Mouse (Mus musculus): ENCODE results near the gene Bri3. TPM values are rescaled to one million over a fixed set of nuclear protein-coding genes. Genes with fewer than 3 reads are reported as not detected.

Gene Bri3
- total and polyA plus RNA-seq, 2 experiments = 24.9 to 74.6 TPM

- H3K4me1 ChIP-seq (ENCODE audit: control insufficient read depth, insufficient read depth, low read length) = peaks cover 11% of the 10 kb centered on the region
- 88% methylated on average over 3 of the region's 3 CpGs for WGBS
- no peaks in the 10 kb centered on the region for H3K27me3 ChIP-seq (ENCODE audit: control insufficient read depth, insufficient read depth, low read length)
- TF ChIP-seq CTCF (IDR thresholded peaks at IDR 0.05; ENCODE audit: low read depth, low read length) (peak; percentile 27; the same call in 1 of the 2 replicates), POLR2A (IDR thresholded peaks at IDR 0.05; ENCODE audit: extremely low read depth, insufficient read depth, low read length) (no peak)
- no peak overlapping the region for H3K27ac ChIP-seq (replicated peaks; ENCODE audit: insufficient read depth, low read depth, low read length)
- no peaks in the 10 kb centered on the region for H3K36me3 ChIP-seq (ENCODE audit: control insufficient read depth, insufficient read depth, low read length)
- H3K9ac ChIP-seq (ENCODE audit: low read depth, low read length) = no peak overlapping the region
- no peak for DNase-seq (ENCODE audit: extremely low read depth, low read depth, low spot score)
- no peak overlapping the region for H3K4me3 ChIP-seq (ENCODE audit: insufficient read depth, low read depth, low read length)
- H3K79me2 ChIP-seq (ENCODE audit: control insufficient read depth, insufficient read depth, low read length) = no peaks in the 10 kb centered on the region
Measured at GRCm38 (mm10) chr5:144249871-144250270, 5.6 kb downstream of the Bri3 start.

GRCm38 (mm10) chr5:144251876-144252577, 7.8 kb downstream of the Bri3 start:
- H3K4me1 ChIP-seq (ENCODE audit: control insufficient read depth, insufficient read depth, low read length) = peaks cover 14% of the 10 kb centered on the region
- no peak for DNase-seq (ENCODE audit: extremely low read depth, low read depth, low spot score)
- WGBS = 85% methylated on average over 13 of the region's 13 CpGs
- no peak overlapping the region for H3K9ac ChIP-seq (ENCODE audit: low read depth, low read length)
- H3K4me3 ChIP-seq (ENCODE audit: insufficient read depth, low read depth, low read length) = no peak overlapping the region
- H3K27me3 ChIP-seq (ENCODE audit: control insufficient read depth, insufficient read depth, low read length) = no peaks in the 10 kb centered on the region
- H3K27ac ChIP-seq (replicated peaks; ENCODE audit: insufficient read depth, low read depth, low read length) = no peak overlapping the region
- H3K79me2 ChIP-seq (ENCODE audit: control insufficient read depth, insufficient read depth, low read length) = peaks cover 5% of the 10 kb centered on the region; the same call in 1 of the 2 replicates
- no peaks in the 10 kb centered on the region for H3K36me3 ChIP-seq (ENCODE audit: control insufficient read depth, insufficient read depth, low read length)
- TF ChIP-seq POLR2A (IDR thresholded peaks at IDR 0.05; ENCODE audit: extremely low read depth, insufficient read depth, low read length) (no peak), CTCF (IDR thresholded peaks at IDR 0.05; ENCODE audit: low read depth, low read length) (no peak)

GRCm38 (mm10) chr5:144253212-144253611, 9.0 kb downstream of the Bri3 start:
- DNase-seq (ENCODE audit: extremely low read depth, low read depth, low spot score) = no peak
- WGBS = 79% methylated on average over 4 of the region's 4 CpGs

GRCm38 (mm10) chr5:144254122-144254810, 10.0 kb downstream of the Bri3 start:
- peak; percentile 98 for DNase-seq (ENCODE audit: extremely low read depth, low read depth, low spot score)
- no peaks in the 10 kb centered on the region for H3K27me3 ChIP-seq (ENCODE audit: control insufficient read depth, insufficient read depth, low read length)
- 32% methylated on average over 16 of the region's 16 CpGs for WGBS
- H3K4me3 ChIP-seq (ENCODE audit: insufficient read depth, low read depth, low read length) = peak overlapping the region; percentile 26
- H3K9ac ChIP-seq (ENCODE audit: low read depth, low read length) = 0 out of 2 replicates have a peak overlapping the region, but pooled peaks have one; percentile 17
- no peaks in the 10 kb centered on the region for H3K36me3 ChIP-seq (ENCODE audit: control insufficient read depth, insufficient read depth, low read length)
- no peak for TF ChIP-seq CTCF (IDR thresholded peaks at IDR 0.05; ENCODE audit: low read depth, low read length)
- no peak for TF ChIP-seq POLR2A (IDR thresholded peaks at IDR 0.05; ENCODE audit: extremely low read depth, insufficient read depth, low read length)
- H3K27ac ChIP-seq (replicated peaks; ENCODE audit: insufficient read depth, low read depth, low read length) = peak overlapping the region; percentile 86
- peaks cover 16% of the 10 kb centered on the region; the same call in 1 of the 2 replicates for H3K79me2 ChIP-seq (ENCODE audit: control insufficient read depth, insufficient read depth, low read length)
- peaks cover 21% of the 10 kb centered on the region for H3K4me1 ChIP-seq (ENCODE audit: control insufficient read depth, insufficient read depth, low read length)

More at GRCm38 (mm10) chr5:144253212-144253611, 9.0 kb downstream of the Bri3 start:
- Histone ChIP-seq H3K27ac (replicated peaks; ENCODE audit: insufficient read depth, low read depth, low read length) (no peak overlapping the region), H3K4me3 (ENCODE audit: insufficient read depth, low read depth, low read length) (no peak overlapping the region), H3K36me3 (ENCODE audit: control insufficient read depth, insufficient read depth, low read length) (no peaks in the 10 kb centered on the region), H3K27me3 (ENCODE audit: control insufficient read depth, insufficient read depth, low read length) (no peaks in the 10 kb centered on the region), H3K79me2 (ENCODE audit: control insufficient read depth, insufficient read depth, low read length) (peaks cover 8% of the 10 kb centered on the region; the same call in 1 of the 2 replicates), H3K4me1 (ENCODE audit: control insufficient read depth, insufficient read depth, low read length) (peaks cover 16% of the 10 kb centered on the region), H3K9ac (ENCODE audit: low read depth, low read length) (no peak overlapping the region)
- no peak for TF ChIP-seq POLR2A (IDR thresholded peaks at IDR 0.05; ENCODE audit: extremely low read depth, insufficient read depth, low read length)
- TF ChIP-seq CTCF (IDR thresholded peaks at IDR 0.05; ENCODE audit: low read depth, low read length) = no peak

GRCm38 (mm10) chr5:144254811-144255631, 10.8 kb downstream of the Bri3 start:
- no peak for DNase-seq (ENCODE audit: extremely low read depth, low read depth, low spot score)
- peaks cover 21% of the 10 kb centered on the region; the same call in 1 of the 2 replicates for H3K79me2 ChIP-seq (ENCODE audit: control insufficient read depth, insufficient read depth, low read length)
- H3K4me1 ChIP-seq (ENCODE audit: control insufficient read depth, insufficient read depth, low read length) = peaks cover 26% of the 10 kb centered on the region
- TF ChIP-seq POLR2A (IDR thresholded peaks at IDR 0.05; ENCODE audit: extremely low read depth, insufficient read depth, low read length) (peak; percentile 39; the same call in 1 of the 2 replicates), CTCF (IDR thresholded peaks at IDR 0.05; ENCODE audit: low read depth, low read length) (no peak)
- H3K27ac ChIP-seq (replicated peaks; ENCODE audit: insufficient read depth, low read depth, low read length) = peak overlapping the region; percentile 71
- H3K27me3 ChIP-seq (ENCODE audit: control insufficient read depth, insufficient read depth, low read length) = no peaks in the 10 kb centered on the region
- H3K36me3 ChIP-seq (ENCODE audit: control insufficient read depth, insufficient read depth, low read length) = no peaks in the 10 kb centered on the region
- H3K4me3 ChIP-seq (ENCODE audit: insufficient read depth, low read depth, low read length) = peak overlapping the region; percentile 80
- peak overlapping the region; percentile 94 for H3K9ac ChIP-seq (ENCODE audit: low read depth, low read length)
- under 1% methylated on average over 79 of the region's 84 CpGs for WGBS
